Mouse (Mus musculus): Measurements from ENCODE around the gene Cyp11a1. TPM values are rescaled to one million over a fixed set of nuclear protein-coding genes. Genes with fewer than 3 reads are reported as not detected.

Cyp11a1 gene
- polyA plus RNA-seq, 1 experiment: 0.19 TPM

- H3K36me3 ChIP-seq (ENCODE audit: control insufficient read depth, insufficient read depth, low read length): no peaks in the 10 kb centered on the region
- peak overlapping the region; percentile 95 for H3K27ac ChIP-seq (ENCODE audit: insufficient read depth, low read depth, low read length)
- peaks cover 61% of the 10 kb centered on the region for H3K4me1 ChIP-seq (ENCODE audit: control insufficient read depth, insufficient read depth, insufficient read length, low read length)
- no peaks in the 10 kb centered on the region for H3K27me3 ChIP-seq (ENCODE audit: control insufficient read depth, insufficient read depth, low read length)
- no peak overlapping the region for H3K4me3 ChIP-seq (ENCODE audit: low read depth, low read length)
- TF ChIP-seq POLR2A (IDR thresholded peaks at IDR 0.05; ENCODE audit: low read depth, low read length) (no peak), CTCF (IDR thresholded peaks at IDR 0.05; ENCODE audit: extremely low read depth, insufficient read length, insufficient replicate concordance, low read depth, low read length) (no peak)
- 82% methylated on average over 14 of the region's 14 CpGs for WGBS
Observed at GRCm38 (mm10) chr9:57967237-57967960, 38.8 kb upstream of the Cyp11a1 start.

DNA sequence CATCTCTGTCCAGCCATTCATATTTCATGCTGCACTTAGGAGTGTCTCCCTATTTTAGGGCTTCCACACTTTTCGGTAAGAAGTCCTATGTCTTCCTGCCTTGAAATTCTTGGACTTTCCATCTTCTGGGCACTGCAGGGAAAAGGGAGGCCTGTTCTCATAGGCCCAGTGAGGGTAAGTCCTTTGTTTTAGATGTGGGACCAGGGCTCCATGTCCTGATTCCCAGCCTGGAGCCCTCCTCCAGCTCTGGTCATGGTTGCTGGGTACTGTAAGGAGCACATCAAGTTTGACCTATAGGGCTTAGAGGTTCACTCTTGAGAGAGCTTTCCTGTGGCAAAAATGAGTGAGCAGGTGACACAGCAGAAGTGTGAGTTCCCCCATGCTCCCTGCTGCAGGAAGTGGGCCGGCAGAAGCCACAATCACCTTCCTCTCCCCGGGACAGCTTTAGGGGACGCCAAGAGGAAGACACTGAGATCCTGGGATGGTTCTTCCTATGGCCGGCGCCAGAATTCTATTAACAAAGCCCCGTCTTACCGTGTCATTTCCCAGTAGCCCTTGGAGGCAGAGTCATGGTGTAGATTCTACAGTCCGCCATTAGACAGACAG lies 37.9 kb upstream of the Cyp11a1 start:
- H3K4me1 ChIP-seq (ENCODE audit: control insufficient read depth, insufficient read depth, insufficient read length, low read length): peaks cover 69% of the 10 kb centered on the region
- peak overlapping the region; percentile 95 for H3K27ac ChIP-seq (ENCODE audit: insufficient read depth, low read depth, low read length)

GRCm38 (mm10) chr9:57968783-57969542 lies 37.2 kb upstream of the Cyp11a1 start:
- Histone ChIP-seq H3K36me3 (ENCODE audit: control insufficient read depth, insufficient read depth, low read length) (no peaks in the 10 kb centered on the region), H3K27me3 (ENCODE audit: control insufficient read depth, insufficient read depth, low read length) (no peaks in the 10 kb centered on the region), H3K4me3 (ENCODE audit: low read depth, low read length) (no peak overlapping the region), H3K4me1 (ENCODE audit: control insufficient read depth, insufficient read depth, insufficient read length, low read length) (peaks cover 69% of the 10 kb centered on the region), H3K27ac (ENCODE audit: insufficient read depth, low read depth, low read length) (peak overlapping the region; percentile 95)
- TF ChIP-seq POLR2A (IDR thresholded peaks at IDR 0.05; ENCODE audit: low read depth, low read length): no peak
- no peak for TF ChIP-seq CTCF (IDR thresholded peaks at IDR 0.05; ENCODE audit: extremely low read depth, insufficient read length, insufficient replicate concordance, low read depth, low read length)
- WGBS: 38% methylated on average over 8 of the region's 8 CpGs

More for the DNA sequence above, 37.9 kb upstream of the Cyp11a1 start:
- TF ChIP-seq CTCF (IDR thresholded peaks at IDR 0.05; ENCODE audit: extremely low read depth, insufficient read length, insufficient replicate concordance, low read depth, low read length) (no peak), POLR2A (IDR thresholded peaks at IDR 0.05; ENCODE audit: low read depth, low read length) (no peak)
- no peaks in the 10 kb centered on the region for H3K36me3 ChIP-seq (ENCODE audit: control insufficient read depth, insufficient read depth, low read length)
- no peak overlapping the region for H3K4me3 ChIP-seq (ENCODE audit: low read depth, low read length)
- 57% methylated on average over 9 of the region's 9 CpGs for WGBS
- no peaks in the 10 kb centered on the region for H3K27me3 ChIP-seq (ENCODE audit: control insufficient read depth, insufficient read depth, low read length)

DNA sequence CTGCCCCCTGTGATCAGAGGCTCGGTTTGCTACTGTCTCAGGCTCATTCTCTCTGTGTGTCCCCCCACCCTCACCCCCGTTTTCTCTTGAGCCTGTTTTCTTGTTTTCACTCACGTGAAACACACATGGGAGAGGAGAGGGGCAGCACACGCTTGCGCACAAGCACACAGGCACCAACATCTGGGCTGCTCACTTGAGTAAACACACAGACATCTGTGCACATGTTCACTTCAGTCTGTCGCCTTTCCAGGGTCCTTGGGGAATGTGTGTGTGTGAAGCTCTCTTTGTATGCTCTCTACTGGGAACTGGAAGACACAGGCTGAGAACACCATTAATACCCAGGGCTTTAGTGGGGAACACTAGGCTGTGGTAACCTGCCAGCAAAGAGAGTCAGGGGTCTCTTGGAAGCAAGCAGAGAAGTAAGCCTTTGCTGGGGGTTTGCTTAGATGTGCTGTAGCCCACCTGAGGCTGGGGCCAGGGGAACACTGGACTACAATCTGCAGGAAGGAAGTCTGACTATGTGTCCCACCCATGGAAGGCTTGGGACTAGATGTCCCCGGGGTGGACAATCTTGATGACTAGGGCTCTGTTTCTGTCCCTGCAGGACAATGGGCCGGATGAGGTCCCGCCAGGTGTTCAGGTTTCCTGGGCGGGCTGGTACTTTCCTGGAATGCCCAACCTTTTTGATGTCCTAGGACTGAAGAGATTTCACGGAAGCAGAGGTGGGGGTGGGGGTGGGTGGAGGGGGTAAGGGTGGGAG lies 36.3 kb upstream of the Cyp11a1 start:
- Histone ChIP-seq H3K4me1 (ENCODE audit: control insufficient read depth, insufficient read depth, insufficient read length, low read length) (peaks cover 69% of the 10 kb centered on the region), H3K27ac (ENCODE audit: insufficient read depth, low read depth, low read length) (peak overlapping the region; percentile 95), H3K4me3 (ENCODE audit: low read depth, low read length) (no peak overlapping the region), H3K36me3 (ENCODE audit: control insufficient read depth, insufficient read depth, low read length) (no peaks in the 10 kb centered on the region), H3K27me3 (ENCODE audit: control insufficient read depth, insufficient read depth, low read length) (no peaks in the 10 kb centered on the region)
- WGBS: 56% methylated on average over 11 of the region's 11 CpGs
- TF ChIP-seq POLR2A (IDR thresholded peaks at IDR 0.05; ENCODE audit: low read depth, low read length) (no peak), CTCF (IDR thresholded peaks at IDR 0.05; ENCODE audit: extremely low read depth, insufficient read length, insufficient replicate concordance, low read depth, low read length) (no peak)

DNA sequence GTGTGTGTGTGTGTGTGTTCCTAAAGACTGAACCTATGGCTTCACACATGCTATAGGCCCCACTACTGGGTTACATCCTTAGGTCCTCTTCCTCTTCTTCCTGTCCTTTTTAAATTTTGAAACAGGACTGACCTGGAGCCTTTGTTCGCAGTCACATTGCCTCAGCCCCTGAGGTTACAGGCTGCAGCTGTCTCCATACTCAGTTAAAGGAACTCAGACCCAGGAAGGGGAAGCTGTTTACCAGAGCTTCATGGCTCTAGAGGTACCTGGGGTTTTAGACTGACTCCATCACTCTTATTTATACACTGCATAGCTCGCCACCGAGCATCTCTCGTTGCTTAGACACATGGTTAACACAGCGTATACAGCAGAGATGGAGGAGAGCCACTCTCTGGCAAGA lies 34.8 kb upstream of the Cyp11a1 start:
- Histone ChIP-seq H3K4me1 (ENCODE audit: control insufficient read depth, insufficient read depth, insufficient read length, low read length) (peaks cover 65% of the 10 kb centered on the region), H3K36me3 (ENCODE audit: control insufficient read depth, insufficient read depth, low read length) (no peaks in the 10 kb centered on the region), H3K4me3 (ENCODE audit: low read depth, low read length) (no peak overlapping the region), H3K27ac (ENCODE audit: insufficient read depth, low read depth, low read length) (no peak overlapping the region), H3K27me3 (ENCODE audit: control insufficient read depth, insufficient read depth, low read length) (no peaks in the 10 kb centered on the region)
- TF ChIP-seq CTCF (IDR thresholded peaks at IDR 0.05; ENCODE audit: extremely low read depth, insufficient read length, insufficient replicate concordance, low read depth, low read length): no peak
- TF ChIP-seq POLR2A (IDR thresholded peaks at IDR 0.05; ENCODE audit: low read depth, low read length): no peak
- 93% methylated on average over 5 of the region's 5 CpGs for WGBS

- Histone ChIP-seq H3K27ac (ENCODE audit: insufficient read depth, low read depth, low read length) (no peak overlapping the region), H3K4me1 (ENCODE audit: control insufficient read depth, insufficient read depth, insufficient read length, low read length) (peaks cover 60% of the 10 kb centered on the region), H3K4me3 (ENCODE audit: low read depth, low read length) (no peak overlapping the region), H3K27me3 (ENCODE audit: control insufficient read depth, insufficient read depth, low read length) (no peaks in the 10 kb centered on the region), H3K36me3 (ENCODE audit: control insufficient read depth, insufficient read depth, low read length) (no peaks in the 10 kb centered on the region)
- 73% methylated on average over 9 of the region's 9 CpGs for WGBS
- TF ChIP-seq POLR2A (IDR thresholded peaks at IDR 0.05; ENCODE audit: low read depth, low read length) (no peak), CTCF (IDR thresholded peaks at IDR 0.05; ENCODE audit: extremely low read depth, insufficient read length, insufficient replicate concordance, low read depth, low read length) (no peak)
Observed at GRCm38 (mm10) chr9:57972141-57972591, 34.0 kb upstream of the Cyp11a1 start.
